Mouse (Mus musculus): ENCODE results near the gene Tmbim4. TPM values are rescaled to one million over a fixed set of nuclear protein-coding genes. Genes with fewer than 3 reads are reported as not detected.

Gene Tmbim4
- 91.7 and 99.1 TPM in 2 replicates for polyA plus RNA-seq (2012)

GRCm38 (mm10) chr10:120201131-120201921 is at the start of gene Tmbim4:
Gene Tmbim4 (plus strand): TSS chr10:120201590.

GRCm38 (mm10) chr10:120201961-120202402 is 592 bp downstream of the Tmbim4 start, which contains the start of gene Irak3:
Gene Irak3 (minus strand): TSS chr10:120202130.

GRCm38 (mm10) chr10:120226871-120227661 is 25.7 kb downstream of the Tmbim4 start, which contains the start of gene Llph:
Gene Llph (plus strand): TSS chr10:120227070.

Other genes starting within 250 kb of the Tmbim4 start
- 8.3 and 14.0 TPM in 2 replicates for gene Helb, start 88.6 kb upstream of the Tmbim4 start, polyA plus RNA-seq (2012)
- gene Irak3, start 540 bp downstream of the Tmbim4 start, polyA plus RNA-seq (2012): 11.2 and 12.8 TPM in 2 replicates
- 71.4 and 82.2 TPM in 2 replicates for gene Llph, start 25.5 kb downstream of the Tmbim4 start, polyA plus RNA-seq (2012)